Mouse (Mus musculus) midbrain, embryonic 11.5 days (tissue): Measurements from ENCODE around the gene Ech1. TPM values are rescaled to one million over a fixed set of nuclear protein-coding genes. Genes with fewer than 3 reads are reported as not detected.

Experiments
- ATAC-seq: fragments of 200-750 bp; cut with Nextera tagmentation; 2 replicates; pipeline ENCODE4 v1.8.0; 2017; ENCODE audit warnings: moderate TSS enrichment, moderate library complexity; ENCODE audit not compliant: low FRiP score
- DNase-seq: peaks from one replicate; pipeline ENCODE4 v3.0.0; 2015; ENCODE audit warnings: low spot score; ENCODE audit errors: missing footprints
- H3K27ac ChIP-seq: fragments of 300-500 bp; sonication (generic); 2 replicates; pipeline ENCODE4 v1.5.1; 2014; ENCODE audit warnings: low read depth, low read length
- H3K27me3 ChIP-seq: fragments of 300-500 bp; sonication (generic); 2 replicates; pipeline ENCODE4 v1.6.1; 2014; ENCODE audit warnings: mild to moderate bottlenecking, low read length, moderate library complexity, mixed read lengths; ENCODE audit not compliant: control insufficient read depth, insufficient read depth
- H3K36me3 ChIP-seq: fragments of 300-500 bp; sonication (generic); 2 replicates; pipeline ENCODE4 v1.6.1; 2014; ENCODE audit warnings: mild to moderate bottlenecking, low read length, moderate library complexity, mixed read lengths; ENCODE audit not compliant: control insufficient read depth, insufficient read depth
- H3K4me1 ChIP-seq: fragments of 300-500 bp; sonication (generic); 2 replicates; pipeline ENCODE4 v1.6.1; 2014; ENCODE audit warnings: low read length; ENCODE audit not compliant: control insufficient read depth, insufficient read depth
- H3K4me2 ChIP-seq: fragments of 300-500 bp; sonication (generic); 2 replicates; pipeline ENCODE4 v1.6.1; 2014; ENCODE audit warnings: mild to moderate bottlenecking, moderate library complexity
- H3K4me3 ChIP-seq: fragments of 300-500 bp; sonication (generic); 2 replicates; pipeline ENCODE4 v1.5.1; 2014; ENCODE audit warnings: low read depth, low read length
- H3K9ac ChIP-seq: fragments of 300-500 bp; sonication (generic); 2 replicates; pipeline ENCODE4 v1.6.1; 2014; ENCODE audit warnings: low read length
- H3K9me3 ChIP-seq: fragments of 300-500 bp; sonication (generic); 2 replicates; pipeline ENCODE4 v1.6.1; 2016; ENCODE audit warnings: low read length; ENCODE audit not compliant: control insufficient read depth
- WGBS: fragments of 180-500 bp; shearing (Covaris S2); extraction: QIAGEN DNeasy Blood & Tissue Kit; methylation state at CpG from one replicate; pipeline ENCODE4 v1.1.7; 2014; 5-methylcytosine and 5-hydroxymethylcytosine counted together
- polyA plus RNA-seq: library from polyadenylated mRNA; unstranded; fragments of >200 nt; fragmentation: Nextera tagmentation; extraction: Ambion mirVana; gene quantifications from 2 replicates; pipeline ENCODE4 v1.2.1, GENCODE M21; 2014

The Ech1 gene
- polyA plus RNA-seq, 1 experiment from 2014 or later = 80.5 TPM

- H3K4me2 ChIP-seq = no peak overlapping the region
- WGBS = 87% methylated on average over 9 of the region's 9 CpGs
- peaks cover 71% of the 10 kb centered on the region for H3K36me3 ChIP-seq
- H3K9me3 ChIP-seq = no peaks in the 10 kb centered on the region
- H3K4me3 ChIP-seq = no peak overlapping the region
- no peak overlapping the region for H3K27ac ChIP-seq
- ATAC-seq (no peak), DNase-seq (no peak)
- no peaks in the 10 kb centered on the region for H3K27me3 ChIP-seq
- peaks cover 46% of the 10 kb centered on the region for H3K4me1 ChIP-seq
- no peak overlapping the region for H3K9ac ChIP-seq
Measured at GRCm38 (mm10) chr7:28816201-28816600, 8.8 kb upstream of the Ech1 start.

- 93% methylated on average over 10 of the region's 10 CpGs for WGBS
- Histone ChIP-seq H3K4me3 (no peak overlapping the region), H3K4me1 (peaks cover 48% of the 10 kb centered on the region), H3K9me3 (no peaks in the 10 kb centered on the region), H3K27me3 (no peaks in the 10 kb centered on the region), H3K9ac (no peak overlapping the region), H3K27ac (no peak overlapping the region), H3K36me3 (peaks cover 76% of the 10 kb centered on the region), H3K4me2 (no peak overlapping the region)
- DNase-seq (no peak), ATAC-seq (no peak)
Measured at GRCm38 (mm10) chr7:28816920-28817319, 8.1 kb upstream of the Ech1 start.

DNA sequence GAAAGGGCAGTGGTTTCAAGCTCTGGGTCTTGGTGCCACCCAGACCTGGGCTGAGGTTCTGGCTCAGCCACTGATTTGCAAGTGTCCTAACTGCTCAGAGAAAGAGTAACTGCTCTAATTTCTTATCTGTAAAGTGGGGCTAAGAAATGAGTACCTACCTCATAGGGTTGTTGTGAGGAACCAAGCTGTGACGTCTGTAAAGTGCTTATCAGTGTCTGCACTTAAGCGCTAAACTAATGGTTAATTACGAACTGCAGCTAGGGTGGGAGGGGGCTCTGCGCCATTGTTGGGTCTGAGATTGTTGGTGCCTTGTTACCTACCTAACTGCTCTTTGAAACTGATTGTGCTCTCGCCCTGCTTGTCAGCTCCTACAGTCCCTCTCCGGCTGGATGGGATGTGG is 7.5 kb upstream of the Ech1 start:
- Histone ChIP-seq H3K36me3 (peaks cover 76% of the 10 kb centered on the region), H3K4me3 (no peak overlapping the region), H3K9ac (no peak overlapping the region), H3K9me3 (no peaks in the 10 kb centered on the region), H3K27ac (no peak overlapping the region), H3K4me2 (no peak overlapping the region), H3K27me3 (no peaks in the 10 kb centered on the region), H3K4me1 (peaks cover 42% of the 10 kb centered on the region)
- ATAC-seq (no peak), DNase-seq (peak; percentile 86)
- WGBS = 84% methylated on average over 6 of the region's 6 CpGs

- no peak overlapping the region for H3K4me2 ChIP-seq
- no peak for ATAC-seq
- H3K4me3 ChIP-seq = no peak overlapping the region
- no peak overlapping the region for H3K9ac ChIP-seq
- no peak overlapping the region; the same call in 1 of the 2 replicates for H3K27ac ChIP-seq
- H3K9me3 ChIP-seq = no peaks in the 10 kb centered on the region
- H3K27me3 ChIP-seq = no peaks in the 10 kb centered on the region
- DNase-seq = peak; percentile 85
- peaks cover 77% of the 10 kb centered on the region for H3K36me3 ChIP-seq
- WGBS = 85% methylated on average over 4 of the region's 4 CpGs
- H3K4me1 ChIP-seq = peaks cover 39% of the 10 kb centered on the region
Measured at GRCm38 (mm10) chr7:28817957-28818356, 7.1 kb upstream of the Ech1 start.

GRCm38 (mm10) chr7:28818436-28818835 is 6.6 kb upstream of the Ech1 start:
- no peaks in the 10 kb centered on the region for H3K9me3 ChIP-seq
- H3K27ac ChIP-seq = no peak overlapping the region; the same call in 1 of the 2 replicates
- no peaks in the 10 kb centered on the region for H3K27me3 ChIP-seq
- ATAC-seq (no peak), DNase-seq (no peak)
- no peak overlapping the region for H3K9ac ChIP-seq
- no peak overlapping the region for H3K4me2 ChIP-seq
- H3K36me3 ChIP-seq = peaks cover 73% of the 10 kb centered on the region
- H3K4me1 ChIP-seq = peaks cover 36% of the 10 kb centered on the region
- H3K4me3 ChIP-seq = no peak overlapping the region
- WGBS = 88% methylated on average over 18 of the region's 18 CpGs

- Histone ChIP-seq H3K9ac (no peak overlapping the region), H3K4me1 (peaks cover 35% of the 10 kb centered on the region), H3K4me2 (no peak overlapping the region), H3K4me3 (no peak overlapping the region), H3K27ac (no peak overlapping the region), H3K27me3 (no peaks in the 10 kb centered on the region), H3K9me3 (no peaks in the 10 kb centered on the region), H3K36me3 (peaks cover 68% of the 10 kb centered on the region)
- DNase-seq = peak; percentile 85
- no peak for ATAC-seq
- 92% methylated on average over 4 of the region's 4 CpGs for WGBS
Measured at GRCm38 (mm10) chr7:28818861-28819452, 6.1 kb upstream of the Ech1 start.

DNA sequence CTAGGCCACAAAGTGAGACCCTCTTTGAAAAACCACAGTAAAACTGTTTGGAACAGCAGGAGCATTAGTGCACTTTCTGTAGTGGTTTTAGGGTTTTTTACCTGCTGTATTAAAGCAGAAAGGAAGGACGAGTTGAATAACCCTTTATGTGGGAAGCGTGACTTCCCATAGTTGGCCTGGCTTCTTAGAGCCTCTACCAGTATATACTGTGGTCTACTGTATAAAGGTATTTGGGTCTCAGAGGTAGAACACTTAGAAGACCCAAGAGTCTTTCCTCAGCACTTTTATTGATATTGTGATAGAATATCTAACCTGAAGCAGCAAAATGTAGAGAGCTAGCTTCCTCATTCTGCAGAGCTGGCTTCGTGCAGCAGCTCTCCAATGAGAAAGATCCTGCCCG is 5.4 kb upstream of the Ech1 start:
- H3K36me3 ChIP-seq = peaks cover 62% of the 10 kb centered on the region
- peak overlapping the region; percentile 71; the same call in 1 of the 2 replicates for H3K27ac ChIP-seq
- peaks cover 37% of the 10 kb centered on the region for H3K4me1 ChIP-seq
- ATAC-seq (no peak), DNase-seq (peak; percentile 87)
- no peak overlapping the region for H3K4me2 ChIP-seq
- no peak overlapping the region for H3K4me3 ChIP-seq
- no peaks in the 10 kb centered on the region for H3K9me3 ChIP-seq
- WGBS = 83% methylated on average over 4 of the region's 4 CpGs
- H3K27me3 ChIP-seq = no peaks in the 10 kb centered on the region
- no peak overlapping the region for H3K9ac ChIP-seq

DNA sequence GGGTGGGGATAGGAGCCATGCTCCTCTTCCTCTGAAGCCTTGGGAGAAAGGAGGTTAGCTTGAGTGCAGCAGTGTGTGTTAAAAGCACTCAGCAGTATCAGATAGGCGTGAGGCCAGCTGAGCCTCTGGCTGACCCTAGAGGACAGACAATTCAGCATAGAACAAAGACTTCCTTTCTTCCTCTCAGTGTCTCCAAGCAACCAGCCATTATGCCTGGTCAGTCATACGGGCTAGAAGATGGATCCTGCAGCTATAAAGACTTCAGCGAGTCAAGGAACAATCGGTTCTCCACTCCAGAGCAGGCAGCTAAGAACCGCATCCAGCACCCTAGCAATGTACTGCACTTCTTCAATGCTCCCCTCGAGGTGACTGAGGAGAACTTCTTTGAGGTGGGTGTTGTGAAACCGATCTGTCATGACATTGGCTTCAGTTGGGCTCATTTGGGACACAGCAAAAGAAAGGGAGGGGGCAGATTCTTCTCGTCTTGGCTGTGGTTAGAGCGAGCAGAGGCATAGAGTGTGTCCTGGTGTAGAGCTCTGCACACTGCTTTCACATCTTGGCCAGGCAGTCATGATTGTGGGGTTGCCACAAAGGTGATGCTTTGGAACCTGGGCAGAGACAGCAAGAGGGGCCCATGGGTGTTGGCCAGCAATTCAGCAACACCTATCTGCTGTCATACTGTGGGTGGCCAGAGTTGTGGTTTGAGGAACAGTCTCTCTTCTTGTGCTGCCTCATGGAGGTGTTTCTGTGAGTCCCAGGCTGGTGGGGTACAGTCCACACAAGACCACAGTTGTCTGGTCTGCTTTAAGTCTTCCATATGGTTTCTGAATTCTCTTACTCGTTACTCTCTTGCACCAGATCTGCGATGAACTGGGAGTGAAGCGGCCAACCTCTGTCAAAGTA is 4.4 kb upstream of the Ech1 start:
- peak; percentile 91 for DNase-seq

GRCm38 (mm10) chr7:28821261-28821831 is 3.7 kb upstream of the Ech1 start:
- peaks cover 48% of the 10 kb centered on the region for H3K36me3 ChIP-seq

More for the DNA sequence above, 4.4 kb upstream of the Ech1 start:
- Histone ChIP-seq H3K36me3 (peaks cover 53% of the 10 kb centered on the region), H3K9ac (peak overlapping the region; percentile 7; the same call in 1 of the 2 replicates), H3K4me3 (no peak overlapping the region), H3K9me3 (no peaks in the 10 kb centered on the region), H3K27ac (peak overlapping the region; percentile 71), H3K4me1 (peaks cover 36% of the 10 kb centered on the region), H3K27me3 (no peaks in the 10 kb centered on the region), H3K4me2 (no peak overlapping the region)
- 47% methylated on average over 12 of the region's 12 CpGs for WGBS
- ATAC-seq = peak; percentile 53

More at GRCm38 (mm10) chr7:28821261-28821831, 3.7 kb upstream of the Ech1 start:
- Histone ChIP-seq H3K9ac (no peak overlapping the region), H3K9me3 (no peaks in the 10 kb centered on the region), H3K4me2 (no peak overlapping the region), H3K4me3 (no peak overlapping the region), H3K27me3 (no peaks in the 10 kb centered on the region), H3K4me1 (peaks cover 37% of the 10 kb centered on the region), H3K27ac (peak overlapping the region; percentile 71)
- 78% methylated on average over 10 of the region's 10 CpGs for WGBS
- ATAC-seq (no peak), DNase-seq (no peak)
